Mouse (Mus musculus): ENCODE results near the gene Cs. TPM values are rescaled to one million over a fixed set of nuclear protein-coding genes. Genes with fewer than 3 reads are reported as not detected.
"Not testable (repeated sequence)": the region's sequence is repeated elsewhere in the genome, so short reads cannot be mapped to it uniquely, and the experiment has no call there.

Gene Cs
- 244 and 258 TPM in 2 replicates for polyA plus RNA-seq (2016; fragmentation: Nextera tagmentation; extraction: Ambion mirVana)

GRCm38 (mm10) chr10:128337306-128338181 lies at the start of gene Cs:
TSS of gene Cs (plus strand) at chr10:128337734.
- 2% methylated on average over 61 of the region's 61 CpGs for WGBS
- H3K27ac ChIP-seq (replicated peaks): peak within 1 kb of the TSS; percentile 92
- no peaks in the 10 kb centered on the region for H3K9me3 ChIP-seq
- H3K36me3 ChIP-seq (replicated peaks): peaks cover 29% of the 10 kb centered on the region
- peak within 1 kb of the TSS; percentile 84 for H3K4me3 ChIP-seq
- peak; percentile 99 for DNase-seq (ENCODE audit: low spot score)
- H3K4me1 ChIP-seq: peaks cover 26% of the 10 kb centered on the region
- H3K27me3 ChIP-seq (replicated peaks; ENCODE audit: low read depth, poor library complexity, severe bottlenecking): no peaks in the 10 kb centered on the region

DNA sequence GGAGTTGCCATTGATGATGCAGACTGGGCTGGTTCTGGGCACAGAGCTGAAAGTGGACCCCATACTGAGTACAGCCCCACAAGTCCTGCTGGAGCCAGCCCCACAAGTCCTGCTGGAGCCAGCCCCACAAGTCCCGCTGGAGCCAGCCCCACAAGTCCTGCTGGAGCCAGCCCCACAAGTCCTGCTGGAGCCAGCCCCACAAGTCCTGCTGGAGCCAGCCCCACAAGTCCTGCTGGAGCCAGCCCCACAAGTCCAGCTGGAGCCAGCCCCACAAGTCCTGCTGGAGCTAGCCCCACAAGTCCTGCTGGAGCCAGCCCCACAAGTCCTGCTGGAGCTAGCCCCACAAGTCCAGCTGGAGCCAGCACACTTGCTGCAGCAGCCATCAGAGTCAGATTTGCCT lies 46.9 kb upstream of the Cs start:
- H3K9me3 ChIP-seq; H3K27ac ChIP-seq (replicated peaks); H3K27me3 ChIP-seq (replicated peaks; ENCODE audit: low read depth, poor library complexity, severe bottlenecking); H3K4me3 ChIP-seq; DNase-seq (ENCODE audit: low spot score): not testable (repeated sequence)
- WGBS: 68% methylated on average over 1 of the region's 1 CpGs
- peaks cover 42% of the 10 kb centered on the region for H3K36me3 ChIP-seq (replicated peaks)
- H3K4me1 ChIP-seq: peaks cover 10% of the 10 kb centered on the region

DNA sequence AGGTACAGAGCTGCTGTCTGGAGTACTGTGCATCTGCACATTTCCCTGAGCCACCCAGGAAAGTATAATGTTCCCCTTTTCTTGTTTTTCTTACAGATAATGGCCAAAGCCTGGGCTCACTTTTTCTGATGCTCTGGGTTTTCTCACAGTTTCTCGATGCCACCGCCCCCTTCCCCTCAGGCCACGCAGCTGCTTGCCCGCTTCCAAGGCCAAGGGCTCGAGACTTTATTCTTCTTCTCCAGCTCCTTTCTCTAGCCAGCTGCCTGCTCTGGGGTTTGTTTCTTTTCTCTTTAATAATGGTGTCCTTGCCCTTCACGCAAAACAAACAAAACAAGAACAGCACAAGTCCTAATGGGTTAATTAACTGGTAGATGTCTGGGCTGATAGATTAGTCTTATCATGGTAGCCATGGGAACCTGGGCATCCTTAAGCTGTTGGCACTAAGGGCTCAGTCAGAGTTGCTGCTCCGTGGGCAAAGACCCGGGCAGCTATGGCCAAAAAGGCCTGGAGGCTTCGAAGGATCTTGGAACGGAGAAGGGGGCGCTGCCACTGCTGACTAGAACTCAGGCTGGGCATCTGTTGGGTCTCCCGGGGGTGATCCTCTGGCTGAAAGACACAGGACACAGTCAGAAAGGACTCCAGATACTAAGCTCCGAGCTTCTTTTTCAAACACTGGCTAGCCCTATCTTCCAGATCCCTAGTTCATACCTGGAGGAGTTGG lies 41.0 kb upstream of the Cs start:
- H3K4me3 ChIP-seq: no peak overlapping the region
- H3K27ac ChIP-seq (replicated peaks): no peak overlapping the region
- no peaks in the 10 kb centered on the region for H3K4me1 ChIP-seq
- H3K9me3 ChIP-seq: no peaks in the 10 kb centered on the region
- no peaks in the 10 kb centered on the region for H3K27me3 ChIP-seq (replicated peaks; ENCODE audit: low read depth, poor library complexity, severe bottlenecking)
- H3K36me3 ChIP-seq (replicated peaks): peaks cover 15% of the 10 kb centered on the region
- 80% methylated on average over 13 of the region's 13 CpGs for WGBS
- no peak for DNase-seq (ENCODE audit: low spot score)

- no peaks in the 10 kb centered on the region for H3K27me3 ChIP-seq (replicated peaks; ENCODE audit: low read depth, poor library complexity, severe bottlenecking)
- no peak for DNase-seq (ENCODE audit: low spot score)
- peaks cover 4% of the 10 kb centered on the region for H3K4me1 ChIP-seq
- no peaks in the 10 kb centered on the region for H3K9me3 ChIP-seq
- peaks cover 8% of the 10 kb centered on the region for H3K36me3 ChIP-seq (replicated peaks)
- no peak overlapping the region for H3K27ac ChIP-seq (replicated peaks)
- no peak overlapping the region for H3K4me3 ChIP-seq
- 86% methylated on average over 4 of the region's 4 CpGs for WGBS
Measured at GRCm38 (mm10) chr10:128297221-128297620, 40.3 kb upstream of the Cs start.

DNA sequence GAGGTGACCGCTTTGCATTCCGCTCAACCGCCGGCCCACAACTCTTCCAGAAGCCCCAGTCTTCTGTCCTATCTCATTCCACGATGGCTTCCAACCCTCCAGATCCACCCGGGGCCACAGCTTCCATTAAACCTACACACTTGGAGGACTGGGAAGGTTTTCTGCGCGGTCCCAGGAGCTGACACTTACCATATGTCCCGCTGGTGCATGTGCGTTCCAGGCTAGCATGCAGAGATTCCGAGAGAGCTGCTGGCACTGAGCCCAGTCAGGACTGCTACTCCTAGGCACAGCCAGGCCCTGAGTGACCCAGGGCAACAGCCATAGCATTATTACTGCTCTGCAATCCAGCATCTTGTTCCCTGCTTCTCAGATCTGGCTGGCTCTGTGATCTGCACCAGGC lies 39.9 kb upstream of the Cs start:
- 84% methylated on average over 11 of the region's 11 CpGs for WGBS
- Histone ChIP-seq H3K4me1 (peaks cover 8% of the 10 kb centered on the region), H3K27me3 (replicated peaks; ENCODE audit: low read depth, poor library complexity, severe bottlenecking) (no peaks in the 10 kb centered on the region), H3K27ac (replicated peaks) (no peak overlapping the region), H3K9me3 (no peaks in the 10 kb centered on the region), H3K4me3 (no peak overlapping the region), H3K36me3 (replicated peaks) (peaks cover 4% of the 10 kb centered on the region; the same call in 1 of the 2 replicates)
- no peak for DNase-seq (ENCODE audit: low spot score)

DNA sequence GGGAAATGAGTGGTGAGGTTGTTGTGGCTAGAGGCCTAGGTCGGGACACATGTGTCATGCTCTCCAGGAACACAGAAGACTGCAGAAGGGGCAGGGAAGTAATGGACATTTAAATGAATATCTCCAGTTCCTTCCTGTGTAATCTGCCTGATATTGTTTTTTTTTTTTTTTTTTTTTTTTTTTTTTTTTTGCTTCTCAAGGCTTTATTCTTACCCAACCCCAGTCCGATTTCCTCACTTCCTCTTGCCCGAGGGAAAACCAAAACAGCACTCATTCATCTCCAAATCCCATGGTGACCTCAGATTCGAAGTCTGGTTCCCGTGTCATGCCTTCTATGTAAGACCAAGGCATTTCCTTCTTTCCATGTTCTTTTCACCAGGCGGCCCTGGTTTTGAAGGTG lies 39.3 kb upstream of the Cs start:
- DNase-seq (ENCODE audit: low spot score): no peak
- H3K9me3 ChIP-seq: no peaks in the 10 kb centered on the region
- 71% methylated on average over 6 of the region's 6 CpGs for WGBS
- no peaks in the 10 kb centered on the region for H3K36me3 ChIP-seq (replicated peaks)
- H3K4me3 ChIP-seq: no peak overlapping the region
- peaks cover 9% of the 10 kb centered on the region for H3K4me1 ChIP-seq
- H3K27me3 ChIP-seq (replicated peaks; ENCODE audit: low read depth, poor library complexity, severe bottlenecking): no peaks in the 10 kb centered on the region
- H3K27ac ChIP-seq (replicated peaks): no peak overlapping the region

- no peaks in the 10 kb centered on the region for H3K9me3 ChIP-seq
- peaks cover 11% of the 10 kb centered on the region for H3K4me1 ChIP-seq
- WGBS: 83% methylated on average over 11 of the region's 11 CpGs
- H3K27me3 ChIP-seq (replicated peaks; ENCODE audit: low read depth, poor library complexity, severe bottlenecking): no peaks in the 10 kb centered on the region
- no peak within 1 kb of the TSS for H3K27ac ChIP-seq (replicated peaks)
- H3K4me3 ChIP-seq: no peak within 1 kb of the TSS
- no peaks in the 10 kb centered on the region for H3K36me3 ChIP-seq (replicated peaks)
- DNase-seq (ENCODE audit: low spot score): no peak
Measured at GRCm38 (mm10) chr10:128298702-128299171, 38.8 kb upstream of the Cs start, which contains the start of gene Il23a. TSS of gene Il23a (minus strand) at chr10:128298752.

GRCm38 (mm10) chr10:128302357-128302756 lies 35.2 kb upstream of the Cs start:
- no peaks in the 10 kb centered on the region for H3K27me3 ChIP-seq (replicated peaks; ENCODE audit: low read depth, poor library complexity, severe bottlenecking)
- WGBS: 41% methylated on average over 3 of the region's 3 CpGs
- H3K36me3 ChIP-seq (replicated peaks): peaks cover 15% of the 10 kb centered on the region
- H3K9me3 ChIP-seq: no peaks in the 10 kb centered on the region
- DNase-seq (ENCODE audit: low spot score): no peak
- H3K4me3 ChIP-seq: peak overlapping the region; percentile 80
- H3K27ac ChIP-seq (replicated peaks): peak overlapping the region; percentile 97
- peaks cover 20% of the 10 kb centered on the region for H3K4me1 ChIP-seq

- DNase-seq (ENCODE audit: low spot score): no peak
- under 1% methylated on average over 9 of the region's 9 CpGs for WGBS
- H3K27me3 ChIP-seq (replicated peaks; ENCODE audit: low read depth, poor library complexity, severe bottlenecking): no peaks in the 10 kb centered on the region
- peaks cover 17% of the 10 kb centered on the region for H3K36me3 ChIP-seq (replicated peaks)
- H3K4me1 ChIP-seq: peaks cover 20% of the 10 kb centered on the region
- H3K9me3 ChIP-seq: no peaks in the 10 kb centered on the region
- H3K27ac ChIP-seq (replicated peaks): peak overlapping the region; percentile 97
- H3K4me3 ChIP-seq: peak overlapping the region; percentile 80
Measured at GRCm38 (mm10) chr10:128302785-128303125, 34.8 kb upstream of the Cs start.

DNA sequence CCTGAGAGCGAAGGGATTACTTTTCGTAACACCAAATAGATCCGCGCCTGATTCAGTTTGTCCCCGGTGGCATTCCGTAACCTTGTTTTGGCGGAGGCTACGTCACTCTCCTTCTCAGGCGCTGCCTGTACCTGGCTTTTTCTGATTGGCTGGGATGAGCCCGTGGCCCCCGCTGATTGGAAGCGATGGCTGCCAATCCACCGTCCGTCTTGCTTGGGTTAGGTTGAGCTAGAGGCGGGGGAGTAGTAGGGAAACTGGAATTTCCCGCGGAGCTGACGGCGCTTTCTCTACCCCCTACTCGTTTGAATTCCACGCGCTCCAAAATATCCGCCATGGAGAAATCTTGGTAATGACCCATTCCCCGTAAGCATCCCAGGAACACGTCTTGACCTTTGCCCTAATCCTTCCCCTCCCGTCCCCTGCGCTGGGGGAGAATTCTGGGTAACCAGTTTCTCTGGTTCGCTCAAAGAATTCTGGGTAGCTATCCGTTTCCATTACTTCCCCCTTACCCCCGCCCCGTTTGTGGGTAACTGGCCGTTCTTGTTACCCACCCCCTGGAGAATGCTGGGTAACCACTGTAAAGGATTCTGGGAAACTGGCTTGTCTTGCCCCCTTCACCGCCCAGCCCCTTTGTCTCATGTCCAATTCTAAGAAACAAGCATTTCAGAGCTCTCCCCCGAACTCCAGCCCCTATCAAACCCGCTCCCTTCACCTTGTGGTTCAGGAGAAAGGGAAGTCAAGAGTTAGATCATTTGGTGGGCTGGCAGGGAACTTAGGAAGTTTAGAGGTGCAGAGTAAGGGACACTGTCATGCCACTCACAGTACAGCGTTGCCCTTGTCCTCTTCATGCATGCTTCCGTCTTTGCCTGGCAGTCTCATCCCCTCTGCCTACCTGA lies 34.2 kb upstream of the Cs start, which contains the start of gene Pan2:
Pan2 (plus strand) TSS at position 210 of the 896 bp plus-strand sequence.
- Histone ChIP-seq H3K4me3 (peak within 1 kb of the TSS; percentile 80), H3K36me3 (replicated peaks) (peaks cover 23% of the 10 kb centered on the region), H3K27me3 (replicated peaks; ENCODE audit: low read depth, poor library complexity, severe bottlenecking) (no peaks in the 10 kb centered on the region), H3K4me1 (peaks cover 20% of the 10 kb centered on the region), H3K27ac (replicated peaks) (peak within 1 kb of the TSS; percentile 97), H3K9me3 (no peaks in the 10 kb centered on the region)
- DNase-seq (ENCODE audit: low spot score): peak; percentile 99
- WGBS: 2% methylated on average over 37 of the region's 37 CpGs

- Histone ChIP-seq H3K27me3 (replicated peaks; ENCODE audit: low read depth, poor library complexity, severe bottlenecking) (no peaks in the 10 kb centered on the region), H3K4me1 (peaks cover under 1% of the 10 kb centered on the region; the same call in 1 of the 2 replicates), H3K36me3 (replicated peaks) (peaks cover 86% of the 10 kb centered on the region), H3K27ac (replicated peaks) (no peak overlapping the region), H3K9me3 (no peaks in the 10 kb centered on the region), H3K4me3 (no peak overlapping the region)
- DNase-seq (ENCODE audit: low spot score): no peak
- WGBS: 93% methylated on average over 7 of the region's 7 CpGs
Measured at GRCm38 (mm10) chr10:128309654-128310053, 27.9 kb upstream of the Cs start.

DNA sequence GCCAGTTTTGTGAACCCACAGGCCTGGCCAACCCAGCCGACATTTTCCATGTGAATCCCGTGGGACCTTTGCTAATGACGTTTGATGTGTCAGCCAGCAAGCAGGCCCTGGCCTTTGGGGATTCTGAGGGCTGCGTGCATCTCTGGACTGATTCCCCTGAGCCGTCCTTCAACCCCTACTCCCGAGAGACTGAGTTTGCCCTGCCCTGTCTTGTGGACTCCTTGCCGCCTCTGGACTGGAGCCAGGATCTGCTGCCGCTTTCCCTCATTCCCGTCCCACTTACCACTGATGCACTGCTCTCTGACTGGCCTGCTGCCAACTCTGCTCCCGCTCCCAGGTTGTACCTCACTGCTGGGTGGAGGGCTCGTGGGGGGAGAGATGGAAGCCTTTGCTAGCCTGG lies 27.4 kb upstream of the Cs start:
- no peak overlapping the region for H3K4me3 ChIP-seq
- H3K4me1 ChIP-seq: no peaks in the 10 kb centered on the region
- peaks cover 91% of the 10 kb centered on the region for H3K36me3 ChIP-seq (replicated peaks)
- H3K27me3 ChIP-seq (replicated peaks; ENCODE audit: low read depth, poor library complexity, severe bottlenecking): no peaks in the 10 kb centered on the region
- no peak for DNase-seq (ENCODE audit: low spot score)
- WGBS: 92% methylated on average over 11 of the region's 11 CpGs
- no peak overlapping the region for H3K27ac ChIP-seq (replicated peaks)
- H3K9me3 ChIP-seq: no peaks in the 10 kb centered on the region

Measured in embryonic facial prominence, embryonic 10.5 days (tissue).